Mouse (Mus musculus) liver, embryonic 14.5 days (tissue): ENCODE measurements around the gene Rasgrp2.
A peak's percentile ranks its signal among the peaks of the same experiment; 100 is the strongest.

ENCODE experiments used
- CTCF ChIP-seq: IDR thresholded peaks from 2 replicates; pipeline ENCODE4 v1.5.1; 2016; ENCODE audit warnings: antibody characterized with exemption, low read depth, control low read depth
- EP300 ChIP-seq: IDR thresholded peaks from 2 replicates; pipeline ENCODE4 v1.6.1; 2016; ENCODE audit warnings: antibody characterized with exemption, low read depth

- TF ChIP-seq CTCF (peak; percentile 91), EP300 (no peak)
Observed at GRCm38 (mm10) chr19:6401131-6401815, 2.1 kb downstream of the Rasgrp2 start.
